Mouse (Mus musculus) MEL (cell line): Measurements from ENCODE around the gene Gm13090. TPM values are rescaled to one million over a fixed set of nuclear protein-coding genes. Genes with fewer than 3 reads are reported as not detected.

Experiments
- DNase-seq: peaks from one replicate; pipeline ENCODE4 v3.0.0; 2011; ENCODE audit warnings: low read depth, low spot score
- H3K27ac ChIP-seq: 2 replicates; pipeline ENCODE4 v1.5.1; 2012; ENCODE audit warnings: low read depth, mild to moderate bottlenecking, control low read depth, low read length, moderate library complexity; ENCODE audit not compliant: control insufficient read depth
- H3K27me3 ChIP-seq, 2 experiments: fragments of 150-350 bp in 1 of 2; sonication (generic) in 1 of 2; 2 replicates each; pipeline ENCODE4 v1.6.1; 2012; ENCODE audit warnings: low read length in 2 of 2, mild to moderate bottlenecking in 2 of 2, improper control_type of control experiment in 1 of 2, moderate library complexity in 1 of 2; ENCODE audit not compliant: insufficient read depth in 2 of 2, control insufficient read depth in 1 of 2
- H3K36me3 ChIP-seq, 2 experiments: 2 replicates each; pipeline ENCODE4 v1.6.1; 2012 to 2014; ENCODE audit warnings: low read length in 2 of 2, improper control_type of control experiment in 1 of 2, inconsistent platforms in 1 of 2, mild to moderate bottlenecking in 1 of 2; ENCODE audit not compliant: insufficient read depth in 2 of 2, control insufficient read depth in 1 of 2
- H3K4me1 ChIP-seq, 2 experiments: fragments of 150-350 bp in 1 of 2; sonication (generic) in 1 of 2; 2 replicates each; pipeline ENCODE4 v1.6.1; 2012; ENCODE audit warnings: low read length in 2 of 2, improper control_type of control experiment in 1 of 2, mild to moderate bottlenecking in 1 of 2; ENCODE audit not compliant: insufficient read depth in 2 of 2, control insufficient read depth in 1 of 2
- H3K4me3 ChIP-seq, 2 experiments: fragments of 150-350 bp in 1 of 2; sonication (generic) in 1 of 2; 2 replicates each; pipeline ENCODE4 v1.5.1; 2012; ENCODE audit warnings: low read depth in 2 of 2, low read length in 2 of 2, mild to moderate bottlenecking in 2 of 2, moderate library complexity in 2 of 2, control low read depth in 1 of 2, improper control_type of control experiment in 1 of 2; ENCODE audit not compliant: control insufficient read depth in 1 of 2, insufficient read depth in 1 of 2
- H3K79me2 ChIP-seq: 2 replicates; pipeline ENCODE4 v1.6.1; 2012; ENCODE audit warnings: mild to moderate bottlenecking, low read length, moderate library complexity; ENCODE audit not compliant: control insufficient read depth, poor library complexity, insufficient read depth
- H3K9ac ChIP-seq: 2 replicates; pipeline ENCODE4 v1.6.1; 2012; ENCODE audit warnings: low read depth, mild to moderate bottlenecking, control low read depth, low read length, moderate library complexity; ENCODE audit not compliant: control insufficient read depth, poor library complexity, severe bottlenecking
- H3K9me3 ChIP-seq: fragments of 150-350 bp; sonication (generic); replicated peaks from 2 replicates; pipeline ENCODE4 v1.6.1; 2012; ENCODE audit warnings: mild to moderate bottlenecking, low read length, improper control_type of control experiment, moderate library complexity; ENCODE audit not compliant: insufficient read depth
- BHLHE40 ChIP-seq: IDR thresholded peaks from 2 replicates; pipeline ENCODE4 v1.6.1; 2012; ENCODE audit warnings: low read depth, mild to moderate bottlenecking, inconsistent platforms, low read length, improper control_type of control experiment, borderline replicate concordance
- CHD2 ChIP-seq: IDR thresholded peaks from 2 replicates; pipeline ENCODE4 v1.6.1; 2011; ENCODE audit warnings: low read length, improper control_type of control experiment
- CTCF ChIP-seq, 3 experiments: IDR thresholded peaks in 2 of 3; conservative IDR thresholded peaks in 1 of 3; 2 replicates each; pipeline ENCODE4 v1.5.1; 2011 to 2012; ENCODE audit warnings: low read length in 3 of 3, low read depth in 2 of 3, mild to moderate bottlenecking in 2 of 3, improper control_type of control experiment in 1 of 3, inconsistent platforms in 1 of 3, mixed read lengths in 1 of 3, moderate library complexity in 1 of 3; ENCODE audit not compliant: control insufficient read depth in 1 of 3, insufficient read depth in 1 of 3, poor library complexity in 1 of 3, severe bottlenecking in 1 of 3
- E2F4 ChIP-seq: IDR thresholded peaks from 2 replicates; pipeline ENCODE4 v1.6.1; 2011; ENCODE audit warnings: low read depth, low read length, improper control_type of control experiment, borderline replicate concordance
- ELF1 ChIP-seq: IDR thresholded peaks from 2 replicates; pipeline ENCODE4 v1.6.1; 2014; ENCODE audit warnings: low read depth, mild to moderate bottlenecking, inconsistent platforms, low read length, improper control_type of control experiment, moderate library complexity
- JUND ChIP-seq: IDR thresholded peaks from 2 replicates; pipeline ENCODE4 v1.6.1; 2011; ENCODE audit warnings: low read depth, mild to moderate bottlenecking, improper control_type of control experiment, low read length
- MAFK ChIP-seq: IDR thresholded peaks from 2 replicates; pipeline ENCODE4 v1.6.1; 2011; ENCODE audit warnings: low read depth, mild to moderate bottlenecking, low read length, improper control_type of control experiment, borderline replicate concordance
- MAZ ChIP-seq: IDR thresholded peaks from 2 replicates; pipeline ENCODE4 v1.6.1; 2012; ENCODE audit warnings: low read depth, mild to moderate bottlenecking, inconsistent platforms, low read length, improper control_type of control experiment
- MEF2A ChIP-seq: IDR thresholded peaks from 2 replicates; pipeline ENCODE4 v1.6.1; 2014; ENCODE audit warnings: low read depth, mild to moderate bottlenecking, inconsistent platforms, low read length, improper control_type of control experiment; ENCODE audit not compliant: poor library complexity, insufficient replicate concordance, severe bottlenecking; ENCODE audit errors: extremely low read depth
- NELFE ChIP-seq: IDR thresholded peaks from 2 replicates; pipeline ENCODE4 v1.6.1; 2011; ENCODE audit warnings: low read depth, low read length, improper control_type of control experiment
- POLR2AphosphoS5 ChIP-seq: IDR thresholded peaks from 2 replicates; pipeline ENCODE4 v1.6.1; 2012; ENCODE audit warnings: low read depth, borderline replicate concordance, mild to moderate bottlenecking, inconsistent platforms, low read length, moderate library complexity, mixed read lengths
- TBP ChIP-seq: IDR thresholded peaks from 2 replicates; pipeline ENCODE4 v1.8.0; 2011; ENCODE audit warnings: low read depth, low read length, improper control_type of control experiment
- ZKSCAN1 ChIP-seq: IDR thresholded peaks from 2 replicates; pipeline ENCODE4 v1.6.1; 2012; ENCODE audit warnings: low read depth, mild to moderate bottlenecking, inconsistent platforms, low read length, improper control_type of control experiment, moderate library complexity
- ZMIZ1 ChIP-seq: IDR thresholded peaks from 2 replicates; pipeline ENCODE4 v1.6.1; 2012; ENCODE audit warnings: low read depth, mild to moderate bottlenecking, inconsistent platforms, low read length, improper control_type of control experiment, moderate library complexity
- polyA plus RNA-seq, 2 experiments: library from polyadenylated mRNA; stranded (reverse) in 1 of 2; unstranded in 1 of 2; fragments of >175 nt in 1 of 2; fragments of >200 nt in 1 of 2; gene quantifications; 2 replicates each; pipeline versions ENCODE4 v1.2.1 to v1.2.4; 2012; ENCODE audit warnings: low replicate concordance in 2 of 2, low read depth in 1 of 2; ENCODE audit not compliant: insufficient read length in 2 of 2, insufficient read depth in 1 of 2, missing spikeins in 1 of 2
- total RNA-seq: library from RNA; depleted of rRNA; stranded (reverse); fragments of 300-350 nt; gene quantifications from 2 replicates; pipeline ENCODE4 v1.2.3, GENCODE M21; 2012

Gm13090 gene
- total and polyA plus RNA-seq, 3 experiments, result not detected

- H3K9me3 ChIP-seq, result no peaks in the 10 kb centered on the region
- no peak overlapping the region for H3K4me3 ChIP-seq
- H3K36me3 ChIP-seq, result no peaks in the 10 kb centered on the region
- no peaks in the 10 kb centered on the region for H3K4me1 ChIP-seq
- no peak for TF ChIP-seq E2F4
- no peak for TF ChIP-seq NELFE
- TF ChIP-seq ZMIZ1, result no peak
- no peak for TF ChIP-seq POLR2AphosphoS5
- no peak for TF ChIP-seq MAFK
- no peak for TF ChIP-seq MAZ
- TF ChIP-seq ZKSCAN1, result no peak
- TF ChIP-seq CTCF (IDR thresholded peaks at IDR 0.05 in 2 of 3, conservative IDR thresholded peaks at IDR 0.05 in 1 of 3; ENCODE audit: control insufficient read depth in 1 of 3, insufficient read depth in 1 of 3, low read depth in 2 of 3, low read length in 3 of 3, poor library complexity in 1 of 3, severe bottlenecking in 1 of 3), result no peak
- TF ChIP-seq CHD2, result no peak
- no peak overlapping the region for H3K27ac ChIP-seq
- no peak overlapping the region for H3K9ac ChIP-seq
- H3K27me3 ChIP-seq, result no peaks in the 10 kb centered on the region
- no peaks in the 10 kb centered on the region for H3K79me2 ChIP-seq
- DNase-seq, result no peak
These were observed 14.3 kb downstream of the Gm13090 start for GRCm38 (mm10) chr4:151103646-151104045.

DNA sequence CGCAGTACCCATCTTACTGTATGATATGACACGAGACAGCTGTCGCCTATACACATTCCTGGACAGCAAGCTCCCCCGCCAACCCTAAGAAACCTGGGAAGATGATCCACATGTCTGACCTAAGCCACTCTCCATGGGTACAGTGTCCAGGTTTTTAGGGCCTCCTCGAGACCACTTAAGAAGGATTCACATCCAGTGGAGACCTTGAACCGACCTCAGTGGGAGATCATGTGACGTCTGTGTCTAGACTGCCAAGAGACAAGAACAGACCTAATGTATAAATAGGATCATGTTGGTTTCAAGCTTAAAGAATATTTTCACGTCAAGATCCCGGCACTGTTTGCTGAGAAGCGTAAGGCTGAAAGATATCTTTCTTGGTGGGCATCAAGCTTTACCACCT is 14.8 kb downstream of the Gm13090 start:
- Histone ChIP-seq H3K9ac (no peak overlapping the region), H3K79me2 (no peaks in the 10 kb centered on the region), H3K4me3 (no peak overlapping the region), H3K27ac (no peak overlapping the region), H3K9me3 (no peaks in the 10 kb centered on the region), H3K4me1 (no peaks in the 10 kb centered on the region), H3K36me3 (no peaks in the 10 kb centered on the region), H3K27me3 (no peaks in the 10 kb centered on the region)
- no peak for TF ChIP-seq BHLHE40
- TF ChIP-seq ELF1, result no peak
- no peak for TF ChIP-seq TBP
- DNase-seq, result no peak

DNA sequence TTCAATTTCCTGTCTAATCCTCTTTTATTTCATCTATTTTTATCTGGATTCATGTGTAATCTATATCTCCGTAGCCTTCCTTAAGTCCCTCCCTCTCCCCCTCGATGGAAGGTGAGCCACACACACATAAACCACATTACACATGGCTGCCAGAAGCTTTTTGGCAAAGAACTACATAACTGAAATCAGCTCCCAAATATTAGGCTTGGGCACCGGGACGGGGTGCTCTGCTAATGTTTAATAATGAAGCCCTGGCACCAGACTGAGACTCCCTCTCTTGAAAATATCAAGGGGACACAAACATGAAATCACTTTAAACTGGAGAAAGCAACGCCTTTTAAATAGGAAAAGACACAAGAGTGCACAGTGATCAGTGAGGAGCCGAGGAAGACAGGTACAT is 16.5 kb downstream of the Gm13090 start:
- Histone ChIP-seq H3K27me3 (no peaks in the 10 kb centered on the region), H3K9me3 (no peaks in the 10 kb centered on the region), H3K27ac (no peak overlapping the region)

More for the DNA sequence above, 16.5 kb downstream of the Gm13090 start:
- Histone ChIP-seq H3K4me3 (no peak overlapping the region), H3K79me2 (no peaks in the 10 kb centered on the region), H3K9ac (no peak overlapping the region), H3K4me1 (no peaks in the 10 kb centered on the region), H3K36me3 (no peaks in the 10 kb centered on the region)
- TF ChIP-seq MEF2A (no peak), JUND (no peak)
- DNase-seq, result no peak
